Mouse (Mus musculus): Measurements from ENCODE around the gene Lgals7. TPM values are rescaled to one million over a fixed set of nuclear protein-coding genes. Genes with fewer than 3 reads are reported as not detected.

Lgals7 gene
- polyA plus RNA-seq, 1 experiment from 2014 or later, result 0.42 TPM

DNA sequence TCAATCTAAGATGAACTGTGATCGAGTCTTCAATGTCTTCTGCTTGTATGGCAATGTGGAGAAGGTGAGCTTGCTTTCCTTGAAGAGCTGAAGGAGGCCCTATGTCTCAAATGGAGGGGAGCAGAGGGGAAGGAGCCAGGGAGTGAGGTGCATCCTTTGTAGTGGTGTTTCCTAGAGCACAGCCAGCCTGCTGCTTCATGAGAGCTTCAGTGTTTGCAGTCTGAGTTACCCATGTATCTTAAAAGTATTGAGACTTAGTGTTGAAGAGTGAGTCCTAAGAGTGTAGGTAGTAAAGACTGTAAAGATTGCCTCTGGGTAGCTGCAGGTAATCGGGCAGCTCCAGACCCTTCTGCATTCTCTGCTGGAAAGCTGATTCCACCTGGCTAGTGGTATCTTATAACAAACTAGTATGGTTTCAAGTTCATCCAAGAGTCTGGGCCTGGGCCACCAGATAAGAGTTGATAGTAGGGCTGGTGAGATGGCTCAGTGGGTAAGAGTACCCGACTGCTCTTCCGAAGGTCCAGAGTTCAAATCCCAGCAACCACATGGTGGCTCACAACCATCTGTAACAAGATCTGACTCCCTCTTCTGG, 44.7 kb upstream of the Lgals7 start:
- DNase-seq (ENCODE audit: low spot score) (no peak), ATAC-seq (replicated peaks; ENCODE audit: low FRiP score, low TSS enrichment, low read depth) (no peak)
- H3K36me3 ChIP-seq (ENCODE audit: control insufficient read depth, insufficient read depth, low read length), result peaks cover 85% of the 10 kb centered on the region
- H3K9ac ChIP-seq (ENCODE audit: low read length), result no peak overlapping the region
- peaks cover 13% of the 10 kb centered on the region for H3K4me1 ChIP-seq (replicated peaks; ENCODE audit: control insufficient read depth, insufficient read depth, low read length)
- no peak overlapping the region for H3K4me3 ChIP-seq (ENCODE audit: low read depth, low read length)
- H3K9me3 ChIP-seq (ENCODE audit: control insufficient read depth, low read length), result no peaks in the 10 kb centered on the region
- no peak overlapping the region for H3K27ac ChIP-seq (ENCODE audit: low read depth)
- no peak overlapping the region for H3K4me2 ChIP-seq (ENCODE audit: low read length)
- H3K27me3 ChIP-seq (replicated peaks; ENCODE audit: control insufficient read depth, insufficient read depth, low read length), result no peaks in the 10 kb centered on the region
- 77% methylated on average over 4 of the region's 4 CpGs for WGBS

DNA sequence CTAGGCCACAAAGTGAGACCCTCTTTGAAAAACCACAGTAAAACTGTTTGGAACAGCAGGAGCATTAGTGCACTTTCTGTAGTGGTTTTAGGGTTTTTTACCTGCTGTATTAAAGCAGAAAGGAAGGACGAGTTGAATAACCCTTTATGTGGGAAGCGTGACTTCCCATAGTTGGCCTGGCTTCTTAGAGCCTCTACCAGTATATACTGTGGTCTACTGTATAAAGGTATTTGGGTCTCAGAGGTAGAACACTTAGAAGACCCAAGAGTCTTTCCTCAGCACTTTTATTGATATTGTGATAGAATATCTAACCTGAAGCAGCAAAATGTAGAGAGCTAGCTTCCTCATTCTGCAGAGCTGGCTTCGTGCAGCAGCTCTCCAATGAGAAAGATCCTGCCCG, 44.1 kb upstream of the Lgals7 start:
- H3K4me1 ChIP-seq (replicated peaks; ENCODE audit: control insufficient read depth, insufficient read depth, low read length), result peaks cover 11% of the 10 kb centered on the region
- peaks cover 79% of the 10 kb centered on the region for H3K36me3 ChIP-seq (ENCODE audit: control insufficient read depth, insufficient read depth, low read length)
- WGBS, result 87% methylated on average over 4 of the region's 4 CpGs
- H3K9ac ChIP-seq (ENCODE audit: low read length), result no peak overlapping the region
- H3K27ac ChIP-seq (ENCODE audit: low read depth), result no peak overlapping the region
- DNase-seq (ENCODE audit: low spot score) (no peak), ATAC-seq (replicated peaks; ENCODE audit: low FRiP score, low TSS enrichment, low read depth) (no peak)
- no peaks in the 10 kb centered on the region for H3K9me3 ChIP-seq (ENCODE audit: control insufficient read depth, low read length)
- H3K4me2 ChIP-seq (ENCODE audit: low read length), result no peak overlapping the region
- no peaks in the 10 kb centered on the region for H3K27me3 ChIP-seq (replicated peaks; ENCODE audit: control insufficient read depth, insufficient read depth, low read length)
- H3K4me3 ChIP-seq (ENCODE audit: low read depth, low read length), result no peak overlapping the region

- Histone ChIP-seq H3K4me2 (ENCODE audit: low read length) (no peak overlapping the region), H3K4me1 (replicated peaks; ENCODE audit: control insufficient read depth, insufficient read depth, low read length) (peaks cover 12% of the 10 kb centered on the region), H3K4me3 (ENCODE audit: low read depth, low read length) (no peak overlapping the region), H3K27ac (ENCODE audit: low read depth) (no peak overlapping the region), H3K9me3 (ENCODE audit: control insufficient read depth, low read length) (no peaks in the 10 kb centered on the region), H3K36me3 (ENCODE audit: control insufficient read depth, insufficient read depth, low read length) (peaks cover 68% of the 10 kb centered on the region), H3K9ac (ENCODE audit: low read length) (no peak overlapping the region), H3K27me3 (replicated peaks; ENCODE audit: control insufficient read depth, insufficient read depth, low read length) (no peaks in the 10 kb centered on the region)
- DNase-seq (ENCODE audit: low spot score) (no peak), ATAC-seq (replicated peaks; ENCODE audit: low FRiP score, low TSS enrichment, low read depth) (no peak)
- WGBS, result 78% methylated on average over 12 of the region's 12 CpGs
Observed at GRCm38 (mm10) chr7:28820358-28821260, 43.0 kb upstream of the Lgals7 start.

- Histone ChIP-seq H3K4me1 (replicated peaks; ENCODE audit: control insufficient read depth, insufficient read depth, low read length) (peaks cover 14% of the 10 kb centered on the region), H3K9me3 (ENCODE audit: control insufficient read depth, low read length) (no peaks in the 10 kb centered on the region), H3K4me2 (ENCODE audit: low read length) (no peak overlapping the region), H3K9ac (ENCODE audit: low read length) (no peak overlapping the region), H3K4me3 (ENCODE audit: low read depth, low read length) (no peak overlapping the region), H3K36me3 (ENCODE audit: control insufficient read depth, insufficient read depth, low read length) (peaks cover 61% of the 10 kb centered on the region), H3K27ac (ENCODE audit: low read depth) (no peak overlapping the region), H3K27me3 (replicated peaks; ENCODE audit: control insufficient read depth, insufficient read depth, low read length) (no peaks in the 10 kb centered on the region)
- ATAC-seq (replicated peaks; ENCODE audit: low FRiP score, low TSS enrichment, low read depth) (no peak), DNase-seq (ENCODE audit: low spot score) (no peak)
- 71% methylated on average over 10 of the region's 10 CpGs for WGBS
Observed at GRCm38 (mm10) chr7:28821261-28821831, 42.3 kb upstream of the Lgals7 start.

DNA sequence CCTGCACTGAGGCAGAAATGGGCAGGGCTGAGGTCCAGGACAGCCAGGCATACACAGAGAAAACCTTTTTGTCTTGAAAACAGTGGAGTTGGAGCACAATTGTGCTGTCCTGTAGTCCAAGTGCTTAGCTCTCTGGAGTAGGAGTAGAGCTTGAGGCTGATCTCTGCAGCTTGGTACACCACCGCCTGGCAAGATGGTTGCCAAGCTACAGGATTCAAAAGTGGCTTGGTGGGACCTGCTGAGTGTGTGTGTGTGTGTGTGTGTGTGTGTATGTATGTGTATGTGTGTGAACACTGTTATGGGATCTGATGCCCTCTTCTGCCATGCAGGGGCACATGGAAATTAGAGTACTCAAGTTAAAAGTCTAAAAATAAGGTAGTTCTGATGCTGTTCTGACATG, 41.1 kb upstream of the Lgals7 start:
- Histone ChIP-seq H3K4me1 (replicated peaks; ENCODE audit: control insufficient read depth, insufficient read depth, low read length) (peaks cover 16% of the 10 kb centered on the region), H3K4me3 (ENCODE audit: low read depth, low read length) (no peak overlapping the region), H3K4me2 (ENCODE audit: low read length) (no peak overlapping the region), H3K27me3 (replicated peaks; ENCODE audit: control insufficient read depth, insufficient read depth, low read length) (no peaks in the 10 kb centered on the region), H3K9me3 (ENCODE audit: control insufficient read depth, low read length) (no peaks in the 10 kb centered on the region), H3K36me3 (ENCODE audit: control insufficient read depth, insufficient read depth, low read length) (peaks cover 49% of the 10 kb centered on the region), H3K9ac (ENCODE audit: low read length) (no peak overlapping the region), H3K27ac (ENCODE audit: low read depth) (no peak overlapping the region)
- ATAC-seq (replicated peaks; ENCODE audit: low FRiP score, low TSS enrichment, low read depth) (no peak), DNase-seq (ENCODE audit: low spot score) (no peak)
- WGBS, result 71% methylated on average over 1 of the region's 1 CpGs

DNA sequence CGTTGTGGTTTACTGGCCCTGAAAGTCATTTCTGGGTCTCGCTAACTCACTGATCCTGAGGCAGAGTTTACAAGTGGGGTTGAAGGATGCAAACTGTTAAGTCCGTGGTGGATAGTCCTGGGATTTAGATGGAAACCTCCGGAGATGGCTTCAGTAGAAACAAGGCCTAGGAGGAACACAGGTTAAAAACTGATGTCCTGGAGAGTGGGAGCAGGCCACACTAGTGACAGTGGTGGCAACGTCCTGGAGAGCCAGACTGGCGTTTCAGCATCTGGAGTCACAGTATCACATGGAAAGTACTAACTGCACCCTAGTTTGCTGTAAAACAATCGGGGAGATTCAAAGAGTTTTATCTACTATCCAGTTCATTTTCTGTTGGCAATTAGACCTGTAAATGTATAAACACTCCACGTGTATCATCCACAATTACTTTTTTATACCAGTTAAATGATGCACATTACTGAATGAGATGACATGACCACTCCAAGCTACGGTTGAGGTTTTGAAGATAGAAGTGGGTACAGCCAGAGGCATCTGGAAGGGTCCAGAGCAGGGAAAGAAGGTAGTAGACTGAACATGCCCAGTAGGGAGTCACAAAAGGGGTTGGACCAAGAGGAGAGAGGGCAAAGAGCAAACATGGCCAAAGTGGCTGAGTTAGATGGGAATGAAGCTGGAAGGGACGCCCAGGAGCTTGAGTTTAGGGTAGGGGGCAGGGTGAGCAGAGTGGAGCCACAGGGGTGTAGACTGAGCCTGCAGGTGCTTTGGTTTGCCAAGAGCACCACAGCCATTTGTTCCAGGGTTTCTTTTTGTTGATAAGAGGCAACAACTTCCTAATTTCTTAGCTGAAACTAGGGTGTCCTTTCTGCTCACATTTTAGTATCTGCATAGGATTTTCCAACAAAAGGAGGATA, 40.4 kb upstream of the Lgals7 start:
- Histone ChIP-seq H3K4me1 (replicated peaks; ENCODE audit: control insufficient read depth, insufficient read depth, low read length) (peaks cover 18% of the 10 kb centered on the region), H3K9me3 (ENCODE audit: control insufficient read depth, low read length) (no peaks in the 10 kb centered on the region), H3K36me3 (ENCODE audit: control insufficient read depth, insufficient read depth, low read length) (peaks cover 42% of the 10 kb centered on the region)

DNA sequence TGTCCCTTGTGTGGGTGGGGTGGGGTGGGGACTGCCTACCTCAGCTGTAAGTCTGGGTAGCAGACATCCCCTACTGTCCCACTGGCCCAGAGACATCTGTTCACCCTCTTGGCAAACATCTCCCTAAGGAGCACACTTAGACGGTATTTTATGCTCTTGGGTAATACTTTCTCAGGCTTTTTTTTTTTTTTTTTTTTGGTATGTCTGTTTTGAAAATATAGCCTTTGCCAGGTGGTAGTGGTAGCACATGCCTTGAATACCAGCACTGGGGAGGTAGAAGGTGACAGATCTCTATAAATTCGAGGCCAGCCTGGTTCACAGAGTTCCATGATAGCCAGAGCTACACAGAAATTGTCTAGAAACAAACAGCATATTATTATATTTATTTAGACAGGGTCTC, 39.7 kb upstream of the Lgals7 start:
- H3K4me2 ChIP-seq (ENCODE audit: low read length), result no peak overlapping the region
- ATAC-seq (replicated peaks; ENCODE audit: low FRiP score, low TSS enrichment, low read depth), result no peak
- 58% methylated on average over 2 of the region's 2 CpGs for WGBS

More for the DNA sequence above, 40.4 kb upstream of the Lgals7 start:
- WGBS, result 51% methylated on average over 10 of the region's 10 CpGs
- Histone ChIP-seq H3K4me2 (ENCODE audit: low read length) (no peak overlapping the region), H3K4me3 (ENCODE audit: low read depth, low read length) (no peak overlapping the region), H3K27ac (ENCODE audit: low read depth) (peak overlapping the region; percentile 83; the same call in 1 of the 2 replicates), H3K9ac (ENCODE audit: low read length) (no peak overlapping the region), H3K27me3 (replicated peaks; ENCODE audit: control insufficient read depth, insufficient read depth, low read length) (no peaks in the 10 kb centered on the region)
- DNase-seq (ENCODE audit: low spot score) (no peak), ATAC-seq (replicated peaks; ENCODE audit: low FRiP score, low TSS enrichment, low read depth) (no peak)

More for the DNA sequence above, 39.7 kb upstream of the Lgals7 start:
- Histone ChIP-seq H3K36me3 (ENCODE audit: control insufficient read depth, insufficient read depth, low read length) (peaks cover 36% of the 10 kb centered on the region), H3K27ac (ENCODE audit: low read depth) (peak overlapping the region; percentile 83), H3K9ac (ENCODE audit: low read length) (no peak overlapping the region), H3K9me3 (ENCODE audit: control insufficient read depth, low read length) (no peaks in the 10 kb centered on the region), H3K4me3 (ENCODE audit: low read depth, low read length) (no peak overlapping the region), H3K4me1 (replicated peaks; ENCODE audit: control insufficient read depth, insufficient read depth, low read length) (peaks cover 18% of the 10 kb centered on the region), H3K27me3 (replicated peaks; ENCODE audit: control insufficient read depth, insufficient read depth, low read length) (no peaks in the 10 kb centered on the region)
- DNase-seq (ENCODE audit: low spot score), result no peak

All from intestine, embryonic 14.5 days (tissue).